Mouse (Mus musculus): Measurements from ENCODE around the gene Taf13.

Taf13 gene

GRCm38 (mm10) chr3:108572309-108573010 is 962 bp downstream of the Taf13 start:
- DNase-seq (ENCODE audit: low read depth in 2 of 2, low spot score in 2 of 2) = no peak

GRCm38 (mm10) chr3:108574018-108574417 is 2.5 kb downstream of the Taf13 start:
- DNase-seq (ENCODE audit: low read depth in 2 of 2, low spot score in 2 of 2) = no peak

GRCm38 (mm10) chr3:108584580-108584979 is 13.1 kb downstream of the Taf13 start:
- no peak for DNase-seq (ENCODE audit: low read depth in 2 of 2, low spot score in 2 of 2)

GRCm38 (mm10) chr3:108588446-108588845 is 16.9 kb downstream of the Taf13 start:
- no peak for DNase-seq (ENCODE audit: low read depth in 2 of 2, low spot score in 2 of 2)

GRCm38 (mm10) chr3:108590786-108591529 is 19.5 kb downstream of the Taf13 start, which contains the start of gene Wdr47:
TSS of gene Wdr47 (plus strand) at chr3:108591279.
- peak; percentile 92 to 98 for DNase-seq (ENCODE audit: low read depth in 2 of 2, low spot score in 2 of 2)

GRCm38 (mm10) chr3:108591530-108592522 is 20.3 kb downstream of the Taf13 start:
- no peak for DNase-seq (ENCODE audit: low read depth in 2 of 2, low spot score in 2 of 2)

- no peak for DNase-seq (ENCODE audit: low read depth in 2 of 2, low spot score in 2 of 2)
Measured at GRCm38 (mm10) chr3:108608906-108609305, 37.4 kb downstream of the Taf13 start.

Data from CD8-positive naive resting alpha-beta T cell, adult 2 months (primary cell).